Mouse (Mus musculus) activated CD4-positive, CD25-positive, alpha-beta regulatory T cell, adult 4 months (primary cell): Measurements from ENCODE around the gene Lypd1. TPM values are rescaled to one million over a fixed set of nuclear protein-coding genes. Genes with fewer than 3 reads are reported as not detected.

Experiments used
- polyA plus RNA-seq, 2 experiments: library from polyadenylated mRNA; unstranded; fragments of 100-300 nt; shearing (Covaris generic); gene quantifications; one replicate each; pipeline ENCODE4 v1.2.1; 2017

Gene Lypd1
- polyA plus RNA-seq, 2 experiments from 2014 or later = 0.05 TPM; not detected in 1

Other genes starting within 250 kb of the Lypd1 start
- gene Gpr39, start 236.1 kb downstream of the Lypd1 start, polyA plus RNA-seq = not detected